Mouse (Mus musculus) splenic B cell, adult 2 months (primary cell): Measurements from ENCODE around the gene Clca1.
"Not testable (repeated sequence)": the region's sequence is repeated elsewhere in the genome, so short reads cannot be mapped to it uniquely, and the experiment has no call there.

ENCODE experiments used
- DNase-seq: peaks from one replicate; pipeline ENCODE4 v3.0.0-alpha.2; 2011; ENCODE audit warnings: low read depth, low spot score
- H3K27me3 ChIP-seq: 2 replicates; pipeline ENCODE4 v1.6.1; 2012; ENCODE audit warnings: mild to moderate bottlenecking, low read length, moderate library complexity, mixed read lengths; ENCODE audit not compliant: control insufficient read depth, poor library complexity, insufficient read depth, severe bottlenecking
- H3K36me3 ChIP-seq: 2 replicates; pipeline ENCODE4 v1.6.1; 2012; ENCODE audit warnings: mild to moderate bottlenecking, low read length, moderate library complexity, mixed read lengths; ENCODE audit not compliant: control insufficient read depth, poor library complexity, insufficient read depth, severe bottlenecking

The Clca1 gene

DNA sequence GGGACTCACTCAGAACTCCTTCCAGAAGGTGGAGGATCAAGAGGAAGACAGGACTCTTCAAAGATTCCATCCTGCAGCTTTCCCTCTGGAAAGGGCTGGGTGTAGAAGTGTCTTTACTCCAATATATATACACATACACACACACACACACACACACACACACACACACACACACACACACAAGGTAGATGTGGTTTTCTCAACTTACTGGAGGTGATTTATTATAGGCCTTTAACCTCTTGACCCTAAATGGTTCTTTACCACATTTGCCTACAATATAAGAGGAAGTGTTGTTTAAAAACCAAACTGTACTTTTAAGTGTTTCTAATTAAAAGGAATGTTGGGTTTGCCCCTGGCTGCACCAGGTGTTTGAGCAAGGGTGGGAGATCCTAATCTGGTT, at the start of gene Clca1:
Clca1 (minus strand) TSS at position 101 of the 400 bp plus-strand sequence.
- Histone ChIP-seq H3K36me3 (no peaks in the 10 kb centered on the region), H3K27me3 (no peaks in the 10 kb centered on the region)
- no peak for DNase-seq

GRCm38 (mm10) chr3:145080904-145081303, 48.3 kb upstream of the Clca1 start:
- no peaks in the 10 kb centered on the region for H3K36me3 ChIP-seq
- H3K27me3 ChIP-seq, result no peaks in the 10 kb centered on the region
- no peak for DNase-seq

GRCm38 (mm10) chr3:145078405-145078804, 45.8 kb upstream of the Clca1 start:
- Histone ChIP-seq H3K36me3 (no peaks in the 10 kb centered on the region), H3K27me3 (no peaks in the 10 kb centered on the region)
- DNase-seq, result no peak

- no peak for DNase-seq
- H3K36me3 ChIP-seq, result no peaks in the 10 kb centered on the region
- no peaks in the 10 kb centered on the region for H3K27me3 ChIP-seq
Observed at GRCm38 (mm10) chr3:145072339-145072738, 39.8 kb upstream of the Clca1 start.

DNA sequence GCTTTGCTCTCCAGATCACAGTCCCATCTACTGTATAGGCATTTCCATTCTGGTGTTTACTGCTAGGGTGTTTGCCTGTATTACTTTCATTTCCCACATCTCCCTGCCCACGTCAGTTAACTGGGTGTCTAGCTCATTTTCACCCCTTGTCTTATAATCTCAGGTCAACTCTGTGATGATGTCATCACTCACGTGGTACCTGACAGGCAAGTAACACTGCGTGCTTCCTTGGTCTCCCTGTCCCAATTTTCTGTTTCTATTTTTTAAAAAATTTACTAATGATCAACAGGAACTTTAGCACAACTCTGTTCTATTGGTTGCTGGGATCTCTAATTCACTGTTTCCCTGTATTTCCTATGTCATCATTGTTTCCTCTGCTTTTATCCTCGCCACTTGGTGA, 36.4 kb upstream of the Clca1 start:
- no peak for DNase-seq
- no peaks in the 10 kb centered on the region for H3K36me3 ChIP-seq
- no peaks in the 10 kb centered on the region for H3K27me3 ChIP-seq

DNA sequence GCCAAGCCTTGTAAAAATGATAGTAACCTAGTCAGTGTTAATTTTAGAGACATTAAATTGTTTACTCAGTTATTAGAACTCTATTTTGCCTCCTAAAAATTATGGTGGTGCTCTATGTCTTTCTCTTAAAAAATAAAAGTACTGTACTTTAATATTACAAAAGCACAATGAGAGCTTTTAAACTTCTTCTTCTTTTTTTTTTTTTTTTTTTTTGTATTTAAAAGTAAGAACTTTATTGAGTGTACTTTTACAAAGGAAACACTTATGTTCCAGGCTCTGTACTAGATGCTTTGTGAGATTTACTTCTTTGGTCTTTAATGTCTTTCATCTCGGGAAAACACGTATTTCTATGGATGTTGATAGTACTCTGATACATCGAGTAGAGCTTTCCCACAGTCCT, 22.6 kb upstream of the Clca1 start:
- H3K36me3 ChIP-seq, DNase-seq, H3K27me3 ChIP-seq: not testable (repeated sequence)

DNA sequence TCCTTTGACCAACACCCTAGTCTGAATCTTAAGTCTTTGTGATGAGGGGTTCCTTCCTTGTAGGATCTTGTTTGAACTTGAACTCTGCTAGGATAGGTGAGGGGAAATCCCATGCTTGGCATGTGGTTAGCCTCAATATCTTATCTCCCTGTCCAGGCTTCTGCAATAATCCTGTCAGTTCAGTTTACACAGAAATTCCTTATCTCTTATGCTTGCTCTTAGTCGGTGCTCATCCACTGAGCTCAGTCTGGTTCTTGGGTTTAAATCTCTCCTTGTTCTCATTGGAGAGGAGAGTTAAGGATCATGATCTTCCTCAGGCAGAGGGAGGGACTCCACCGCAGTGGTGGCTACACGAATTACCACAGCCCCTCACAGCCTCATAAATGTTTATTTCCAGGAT, 17.2 kb upstream of the Clca1 start:
- DNase-seq, result no peak
- Histone ChIP-seq H3K27me3 (no peaks in the 10 kb centered on the region), H3K36me3 (no peaks in the 10 kb centered on the region)

- DNase-seq, result no peak
- H3K27me3 ChIP-seq, result no peaks in the 10 kb centered on the region
- no peaks in the 10 kb centered on the region for H3K36me3 ChIP-seq
Observed at GRCm38 (mm10) chr3:145038813-145039212, 6.2 kb upstream of the Clca1 start.

GRCm38 (mm10) chr3:145028036-145028435, 4.5 kb downstream of the Clca1 start:
- Histone ChIP-seq H3K27me3 (no peaks in the 10 kb centered on the region), H3K36me3 (no peaks in the 10 kb centered on the region)
- no peak for DNase-seq

DNA sequence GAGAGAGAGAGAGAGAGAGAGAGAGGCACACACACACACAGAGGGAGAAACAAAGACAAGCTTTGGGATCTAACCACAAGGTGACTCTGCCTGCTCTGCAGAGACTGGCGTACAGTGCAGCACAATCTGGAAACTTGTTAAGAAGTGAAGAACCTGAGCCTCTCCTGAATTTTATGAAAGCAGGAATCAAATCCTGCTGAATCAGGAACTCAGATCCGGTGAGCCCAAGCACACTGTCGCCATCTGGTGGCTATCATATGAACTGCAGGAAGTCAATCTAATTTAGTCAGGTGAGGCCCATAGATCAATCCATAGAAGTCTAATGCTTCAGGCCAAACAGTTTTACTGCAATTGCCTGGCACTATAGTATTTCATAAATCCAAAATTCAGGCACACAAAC, 5.8 kb downstream of the Clca1 start:
- no peaks in the 10 kb centered on the region for H3K27me3 ChIP-seq
- no peaks in the 10 kb centered on the region for H3K36me3 ChIP-seq
- DNase-seq, result peak; percentile 23

DNA sequence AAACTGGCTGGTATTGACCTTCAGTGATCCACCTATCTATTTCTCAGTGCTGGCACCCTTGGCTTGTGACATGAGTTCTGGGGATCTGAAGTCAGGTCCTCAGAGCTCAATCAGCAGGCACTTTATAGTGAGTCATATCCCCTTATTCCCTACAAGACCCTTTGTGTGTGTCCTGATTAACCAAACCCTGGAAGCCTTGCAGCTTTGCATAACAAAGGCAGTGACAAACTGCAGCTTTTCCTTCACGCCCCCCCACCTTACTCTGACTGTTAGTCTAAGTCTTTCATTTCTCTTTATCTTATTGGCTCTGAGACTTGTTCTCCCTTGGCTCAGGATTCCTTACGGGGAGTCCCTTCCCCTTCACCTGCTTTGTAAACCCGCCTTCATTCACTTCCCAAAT, 14.8 kb downstream of the Clca1 start:
- Histone ChIP-seq H3K36me3 (no peaks in the 10 kb centered on the region), H3K27me3 (no peaks in the 10 kb centered on the region)
- no peak for DNase-seq

GRCm38 (mm10) chr3:145004422-145004821, 28.2 kb downstream of the Clca1 start:
- DNase-seq, result no peak
- no peaks in the 10 kb centered on the region for H3K27me3 ChIP-seq

DNA sequence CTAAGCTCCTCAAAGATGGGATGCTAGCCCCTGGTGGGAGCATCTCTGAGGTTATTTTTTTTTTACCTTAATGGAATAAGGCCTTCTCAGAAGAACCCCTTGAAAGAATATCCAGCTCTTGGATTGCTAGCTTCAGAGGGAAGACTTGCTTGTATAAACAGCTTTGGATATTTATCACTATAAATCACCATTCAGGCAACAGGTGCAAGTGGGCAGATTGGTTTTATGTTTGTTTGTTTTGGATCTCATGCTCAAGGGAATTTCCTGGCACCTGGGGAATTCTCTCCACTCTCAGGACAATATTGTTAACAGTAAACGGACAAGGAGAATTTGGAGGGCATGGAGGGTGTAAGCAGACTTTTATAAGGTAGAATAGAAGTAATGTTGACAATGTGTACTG, 31.7 kb downstream of the Clca1 start:
- Histone ChIP-seq H3K36me3 (no peaks in the 10 kb centered on the region), H3K27me3 (no peaks in the 10 kb centered on the region)
- DNase-seq, result no peak

More at GRCm38 (mm10) chr3:145004422-145004821, 28.2 kb downstream of the Clca1 start:
- H3K36me3 ChIP-seq, result no peaks in the 10 kb centered on the region

- H3K36me3 ChIP-seq, result no peaks in the 10 kb centered on the region
- no peak for DNase-seq
Observed at GRCm38 (mm10) chr3:144993055-144993454, 39.5 kb downstream of the Clca1 start.

DNA sequence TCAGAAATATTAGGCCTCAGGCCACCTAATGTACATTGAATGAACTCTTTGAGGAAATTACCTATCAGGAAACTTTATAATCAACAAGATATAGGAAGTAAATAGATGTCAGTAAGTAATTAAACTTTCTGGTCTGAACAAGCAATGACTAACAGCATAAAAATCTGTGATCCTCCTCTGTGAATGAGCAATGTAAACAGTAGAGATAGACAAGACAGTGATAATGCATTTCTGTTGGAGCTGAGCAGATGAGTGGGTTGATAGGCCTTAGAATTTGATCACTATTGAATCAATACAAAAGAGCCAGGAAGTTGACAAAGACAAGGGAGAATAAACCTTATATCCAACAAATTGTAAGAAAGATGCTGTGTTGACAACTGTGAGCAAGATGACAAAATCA, 40.0 kb downstream of the Clca1 start:
- H3K36me3 ChIP-seq, result no peaks in the 10 kb centered on the region
- H3K27me3 ChIP-seq, result no peaks in the 10 kb centered on the region
- no peak for DNase-seq

More at GRCm38 (mm10) chr3:144993055-144993454, 39.5 kb downstream of the Clca1 start:
- H3K27me3 ChIP-seq, result no peaks in the 10 kb centered on the region

GRCm38 (mm10) chr3:144985890-144986289, 46.7 kb downstream of the Clca1 start:
- Histone ChIP-seq H3K27me3 (no peaks in the 10 kb centered on the region), H3K36me3 (no peaks in the 10 kb centered on the region)
- DNase-seq, result no peak
